Mouse (Mus musculus) limb, embryonic 12.5 days (tissue): ENCODE measurements around the gene Pla1a. TPM values are rescaled to one million over a fixed set of nuclear protein-coding genes. Genes with fewer than 3 reads are reported as not detected.
A peak's percentile ranks its signal among the peaks of the same experiment; 100 is the strongest.

Experiments
- ATAC-seq: fragments of 200-750 bp; cut with Nextera tagmentation; 2 replicates; pipeline ENCODE4 v1.8.0; 2017; ENCODE audit warnings: low read depth, moderate TSS enrichment; ENCODE audit not compliant: insufficient number of reproducible peaks, insufficient read depth, low FRiP score, low TSS enrichment
- H3K27ac ChIP-seq: fragments of 300-500 bp; sonication (generic); 2 replicates; pipeline ENCODE4 v1.5.1; 2016; ENCODE audit warnings: mild to moderate bottlenecking, moderate library complexity
- H3K27me3 ChIP-seq: fragments of 300-500 bp; sonication (generic); 2 replicates; pipeline ENCODE4 v1.6.1; 2016; ENCODE audit warnings: mild to moderate bottlenecking, moderate library complexity
- H3K36me3 ChIP-seq: fragments of 300-500 bp; sonication (generic); 2 replicates; pipeline ENCODE4 v1.6.1; 2016; ENCODE audit warnings: mild to moderate bottlenecking, moderate library complexity
- H3K4me1 ChIP-seq: fragments of 300-500 bp; sonication (generic); replicated peaks from 2 replicates; pipeline ENCODE4 v1.6.1; 2016
- H3K4me2 ChIP-seq: fragments of 300-500 bp; sonication (generic); 2 replicates; pipeline ENCODE4 v1.6.1; 2016; ENCODE audit warnings: mild to moderate bottlenecking, moderate library complexity
- H3K4me3 ChIP-seq: fragments of 300-500 bp; sonication (generic); replicated peaks from 2 replicates; pipeline ENCODE4 v1.5.1; 2016; ENCODE audit warnings: mild to moderate bottlenecking
- H3K9ac ChIP-seq: fragments of 300-500 bp; sonication (generic); replicated peaks from 2 replicates; pipeline ENCODE4 v1.6.1; 2016; ENCODE audit warnings: mild to moderate bottlenecking, moderate library complexity
- H3K9me3 ChIP-seq: fragments of 300-500 bp; sonication (generic); 2 replicates; pipeline ENCODE4 v1.6.1; 2016; ENCODE audit warnings: mild to moderate bottlenecking, moderate library complexity
- WGBS: fragments of 180-500 bp; shearing (Covaris S2); methylation state at CpG from one replicate; pipeline ENCODE4 v1.1.7; 2016; 5-methylcytosine and 5-hydroxymethylcytosine counted together
- polyA plus RNA-seq: library from polyadenylated mRNA; unstranded; fragments of >200 nt; fragmentation: Nextera tagmentation; extraction: Ambion mirVana; gene quantifications from 2 replicates; pipeline ENCODE4 v1.2.1, GENCODE M21; 2016

Gene Pla1a
- polyA plus RNA-seq, 1 experiment from 2014 or later: 0.10 TPM

- WGBS: 92% methylated on average over 7 of the region's 7 CpGs
Observed at GRCm38 (mm10) chr16:38363657-38364056, 69.3 kb downstream of the Pla1a start.

GRCm38 (mm10) chr16:38363256-38363595, 69.7 kb downstream of the Pla1a start:
- no peaks in the 10 kb centered on the region for H3K36me3 ChIP-seq
- H3K4me1 ChIP-seq: peaks cover 10% of the 10 kb centered on the region
- no peak overlapping the region for H3K27ac ChIP-seq
- no peak overlapping the region for H3K4me2 ChIP-seq
- H3K9ac ChIP-seq: no peak overlapping the region
- no peaks in the 10 kb centered on the region for H3K9me3 ChIP-seq
- H3K4me3 ChIP-seq: no peak overlapping the region
- WGBS: 80% methylated on average over 3 of the region's 3 CpGs
- H3K27me3 ChIP-seq: no peaks in the 10 kb centered on the region
- no peak for ATAC-seq

More at GRCm38 (mm10) chr16:38363657-38364056, 69.3 kb downstream of the Pla1a start:
- no peak overlapping the region for H3K9ac ChIP-seq
- no peak overlapping the region for H3K4me3 ChIP-seq
- no peaks in the 10 kb centered on the region for H3K36me3 ChIP-seq
- no peaks in the 10 kb centered on the region for H3K9me3 ChIP-seq
- H3K27me3 ChIP-seq: no peaks in the 10 kb centered on the region
- H3K4me2 ChIP-seq: no peak overlapping the region
- no peak for ATAC-seq
- H3K4me1 ChIP-seq: peaks cover 14% of the 10 kb centered on the region
- no peak overlapping the region for H3K27ac ChIP-seq

GRCm38 (mm10) chr16:38362493-38363255, 70.3 kb downstream of the Pla1a start:
- Histone ChIP-seq H3K27ac (no peak overlapping the region), H3K4me2 (no peak overlapping the region), H3K4me1 (peaks cover 9% of the 10 kb centered on the region), H3K36me3 (no peaks in the 10 kb centered on the region), H3K27me3 (no peaks in the 10 kb centered on the region), H3K4me3 (no peak overlapping the region), H3K9me3 (no peaks in the 10 kb centered on the region), H3K9ac (no peak overlapping the region)
- ATAC-seq: no peak
- 76% methylated on average over 20 of the region's 20 CpGs for WGBS

- peaks cover 9% of the 10 kb centered on the region for H3K4me1 ChIP-seq
- no peaks in the 10 kb centered on the region for H3K9me3 ChIP-seq
- H3K36me3 ChIP-seq: peaks cover under 1% of the 10 kb centered on the region
- H3K4me2 ChIP-seq: 0 out of 2 replicates have a peak within 1 kb of the TSS, but pooled peaks have one; percentile 2
- no peak for ATAC-seq
- no peak within 1 kb of the TSS for H3K9ac ChIP-seq
- H3K4me3 ChIP-seq: no peak within 1 kb of the TSS
- 27% methylated on average over 10 of the region's 10 CpGs for WGBS
- no peaks in the 10 kb centered on the region for H3K27me3 ChIP-seq
- no peak within 1 kb of the TSS for H3K27ac ChIP-seq
Observed at GRCm38 (mm10) chr16:38361933-38362332, 71.0 kb downstream of the Pla1a start, which contains the start of gene Popdc2. Gene Popdc2 (plus strand): TSS chr16:38362209.

GRCm38 (mm10) chr16:38360317-38360716, 72.6 kb downstream of the Pla1a start:
- Histone ChIP-seq H3K36me3 (peaks cover 7% of the 10 kb centered on the region), H3K9me3 (no peaks in the 10 kb centered on the region), H3K4me2 (no peak overlapping the region), H3K9ac (no peak overlapping the region; the same call in 1 of the 2 replicates), H3K27me3 (no peaks in the 10 kb centered on the region), H3K27ac (no peak overlapping the region), H3K4me3 (no peak overlapping the region), H3K4me1 (peaks cover 9% of the 10 kb centered on the region)
- 17% methylated on average over 2 of the region's 2 CpGs for WGBS
- ATAC-seq: no peak

GRCm38 (mm10) chr16:38359857-38360256, 73.1 kb downstream of the Pla1a start:
- no peaks in the 10 kb centered on the region for H3K27me3 ChIP-seq
- H3K4me3 ChIP-seq: no peak overlapping the region
- peaks cover 7% of the 10 kb centered on the region for H3K36me3 ChIP-seq
- no peak for ATAC-seq
- 67% methylated on average over 3 of the region's 3 CpGs for WGBS
- no peak overlapping the region for H3K9ac ChIP-seq
- no peaks in the 10 kb centered on the region for H3K9me3 ChIP-seq
- peaks cover 9% of the 10 kb centered on the region for H3K4me1 ChIP-seq
- no peak overlapping the region for H3K4me2 ChIP-seq
- no peak overlapping the region for H3K27ac ChIP-seq

GRCm38 (mm10) chr16:38359241-38359640, 73.7 kb downstream of the Pla1a start:
- ATAC-seq: no peak
- Histone ChIP-seq H3K9ac (no peak overlapping the region), H3K4me2 (no peak overlapping the region), H3K27me3 (no peaks in the 10 kb centered on the region), H3K27ac (no peak overlapping the region), H3K4me3 (no peak overlapping the region), H3K9me3 (no peaks in the 10 kb centered on the region), H3K4me1 (peaks cover 9% of the 10 kb centered on the region), H3K36me3 (peaks cover 7% of the 10 kb centered on the region)
- 91% methylated on average over 2 of the region's 2 CpGs for WGBS

- Histone ChIP-seq H3K4me2 (no peak overlapping the region), H3K9ac (no peak overlapping the region), H3K4me3 (no peak overlapping the region), H3K4me1 (peaks cover 9% of the 10 kb centered on the region), H3K27ac (no peak overlapping the region), H3K36me3 (peaks cover 11% of the 10 kb centered on the region), H3K27me3 (no peaks in the 10 kb centered on the region), H3K9me3 (no peaks in the 10 kb centered on the region)
- 84% methylated on average over 6 of the region's 6 CpGs for WGBS
- no peak for ATAC-seq
Observed at GRCm38 (mm10) chr16:38358256-38358812, 74.6 kb downstream of the Pla1a start.

GRCm38 (mm10) chr16:38354185-38354913, 78.6 kb downstream of the Pla1a start:
- ATAC-seq: no peak
- no peak overlapping the region for H3K4me2 ChIP-seq
- peaks cover 35% of the 10 kb centered on the region for H3K36me3 ChIP-seq
- no peaks in the 10 kb centered on the region for H3K27me3 ChIP-seq
- no peak overlapping the region for H3K4me3 ChIP-seq
- H3K9me3 ChIP-seq: no peaks in the 10 kb centered on the region
- H3K4me1 ChIP-seq: no peaks in the 10 kb centered on the region
- H3K27ac ChIP-seq: no peak overlapping the region
- H3K9ac ChIP-seq: no peak overlapping the region
- 90% methylated on average over 5 of the region's 5 CpGs for WGBS

GRCm38 (mm10) chr16:38353642-38354041, 79.3 kb downstream of the Pla1a start:
- 96% methylated on average over 2 of the region's 2 CpGs for WGBS
- Histone ChIP-seq H3K4me1 (no peaks in the 10 kb centered on the region), H3K9ac (no peak overlapping the region), H3K36me3 (peaks cover 38% of the 10 kb centered on the region), H3K9me3 (no peaks in the 10 kb centered on the region), H3K4me2 (no peak overlapping the region), H3K27me3 (no peaks in the 10 kb centered on the region), H3K27ac (no peak overlapping the region), H3K4me3 (no peak overlapping the region)
- no peak for ATAC-seq

- H3K9ac ChIP-seq: no peak overlapping the region
- H3K9me3 ChIP-seq: no peaks in the 10 kb centered on the region
- H3K4me2 ChIP-seq: no peak overlapping the region
- no peaks in the 10 kb centered on the region for H3K27me3 ChIP-seq
- peaks cover 38% of the 10 kb centered on the region for H3K36me3 ChIP-seq
- no peak for ATAC-seq
- H3K4me1 ChIP-seq: peaks cover under 1% of the 10 kb centered on the region; the same call in 1 of the 2 replicates
- no peak overlapping the region for H3K27ac ChIP-seq
- no peak overlapping the region for H3K4me3 ChIP-seq
Observed at GRCm38 (mm10) chr16:38352851-38353250, 80.1 kb downstream of the Pla1a start.
